Mouse (Mus musculus) liver, embryonic 15.5 days (tissue): ENCODE measurements around the gene Rtbdn. TPM values are rescaled to one million over a fixed set of nuclear protein-coding genes. Genes with fewer than 3 reads are reported as not detected.

Source experiments
- ATAC-seq: fragments of 200-750 bp; cut with Nextera tagmentation; 2 replicates; pipeline ENCODE4 v1.8.0; 2017; ENCODE audit warnings: moderate number of reproducible peaks, mild to moderate bottlenecking, moderate library complexity; ENCODE audit not compliant: insufficient read depth
- H3K27ac ChIP-seq: fragments of 300-500 bp; sonication (generic); replicated peaks from 2 replicates; pipeline ENCODE4 v1.5.1; 2015; ENCODE audit warnings: mild to moderate bottlenecking, inconsistent platforms
- H3K27me3 ChIP-seq: fragments of 300-500 bp; sonication (generic); 2 replicates; pipeline ENCODE4 v1.6.1; 2015; ENCODE audit warnings: mild to moderate bottlenecking, inconsistent platforms
- H3K36me3 ChIP-seq: fragments of 300-500 bp; sonication (generic); replicated peaks from 2 replicates; pipeline ENCODE4 v1.6.1; 2015; ENCODE audit warnings: moderate library complexity, mild to moderate bottlenecking, inconsistent platforms
- H3K4me1 ChIP-seq: fragments of 300-500 bp; sonication (generic); replicated peaks from 2 replicates; pipeline ENCODE4 v1.6.1; 2015; ENCODE audit warnings: inconsistent platforms
- H3K4me2 ChIP-seq: fragments of 300-500 bp; sonication (generic); 2 replicates; pipeline ENCODE4 v1.6.1; 2015; ENCODE audit warnings: moderate library complexity, mild to moderate bottlenecking, inconsistent platforms
- H3K4me3 ChIP-seq: fragments of 300-500 bp; sonication (generic); replicated peaks from 2 replicates; pipeline ENCODE4 v1.5.1; 2015; ENCODE audit warnings: mild to moderate bottlenecking, inconsistent platforms
- H3K9ac ChIP-seq: fragments of 300-500 bp; sonication (generic); 2 replicates; pipeline ENCODE4 v1.6.1; 2015; ENCODE audit warnings: moderate library complexity, mild to moderate bottlenecking, inconsistent platforms
- H3K9me3 ChIP-seq: fragments of 300-500 bp; sonication (generic); replicated peaks from 2 replicates; pipeline ENCODE4 v1.6.1; 2016; ENCODE audit warnings: inconsistent platforms
- WGBS: fragments of 180-500 bp; shearing (Covaris S2); methylation state at CpG from one replicate; pipeline ENCODE4 v1.1.7; 2015; ENCODE audit warnings: mixed read lengths; ENCODE audit not compliant: insufficient replicate concordance; 5-methylcytosine and 5-hydroxymethylcytosine counted together
- polyA plus RNA-seq: library from polyadenylated mRNA; unstranded; fragments of >200 nt; fragmentation: Nextera tagmentation; extraction: Ambion mirVana; gene quantifications from 2 replicates; pipeline ENCODE4 v1.2.1, GENCODE M21; 2015

Gene Rtbdn
- polyA plus RNA-seq, 1 experiment from 2014 or later = 0.18 TPM

GRCm38 (mm10) chr8:84980622-84981358 is 34.0 kb downstream of the Rtbdn start:
- Histone ChIP-seq H3K9me3 (no peaks in the 10 kb centered on the region), H3K4me1 (peaks cover 98% of the 10 kb centered on the region), H3K27me3 (peaks cover 21% of the 10 kb centered on the region; the same call in 1 of the 2 replicates), H3K27ac (peak overlapping the region; percentile 97), H3K4me3 (peak overlapping the region; percentile 85), H3K4me2 (peak overlapping the region; percentile 99), H3K9ac (peak overlapping the region; percentile 74; the same call in 1 of the 2 replicates), H3K36me3 (no peaks in the 10 kb centered on the region)
- ATAC-seq = no peak
- WGBS = 50% methylated on average over 11 of the region's 11 CpGs

- peaks cover 21% of the 10 kb centered on the region; the same call in 1 of the 2 replicates for H3K27me3 ChIP-seq
- H3K27ac ChIP-seq = peak overlapping the region; percentile 34
- H3K4me3 ChIP-seq = no peak overlapping the region
- no peak overlapping the region for H3K9ac ChIP-seq
- H3K9me3 ChIP-seq = no peaks in the 10 kb centered on the region
- H3K4me1 ChIP-seq = peaks cover 98% of the 10 kb centered on the region
- whole genome bisulfite sequencing = 57% methylated on average over 15 of the region's 15 CpGs
- ATAC-seq = no peak
- no peaks in the 10 kb centered on the region for H3K36me3 ChIP-seq
- H3K4me2 ChIP-seq = no peak overlapping the region
Measured at GRCm38 (mm10) chr8:84981644-84982498, 35.1 kb downstream of the Rtbdn start.

- 30% methylated on average over 3 of the region's 3 CpGs for WGBS
- Histone ChIP-seq H3K9ac (no peak overlapping the region), H3K4me1 (peaks cover 98% of the 10 kb centered on the region), H3K27ac (peak overlapping the region; percentile 34), H3K27me3 (peaks cover 19% of the 10 kb centered on the region; the same call in 1 of the 2 replicates), H3K36me3 (no peaks in the 10 kb centered on the region), H3K4me3 (no peak overlapping the region), H3K9me3 (no peaks in the 10 kb centered on the region), H3K4me2 (no peak overlapping the region)
- ATAC-seq = no peak
Measured at GRCm38 (mm10) chr8:84982499-84983011, 35.8 kb downstream of the Rtbdn start.

GRCm38 (mm10) chr8:84984294-84985048 is 37.7 kb downstream of the Rtbdn start:
- 14% methylated on average over 16 of the region's 16 CpGs for WGBS
- Histone ChIP-seq H3K27me3 (0 out of 2 replicates have a peak, but pooled peaks cover under 1% of the 10 kb centered on the region), H3K9me3 (no peaks in the 10 kb centered on the region), H3K4me3 (peak overlapping the region; percentile 62), H3K4me2 (peak overlapping the region; percentile 99), H3K36me3 (no peaks in the 10 kb centered on the region), H3K27ac (peak overlapping the region; percentile 83), H3K9ac (peak overlapping the region; percentile 57), H3K4me1 (peaks cover 97% of the 10 kb centered on the region)
- ATAC-seq = peak; percentile 38

- Histone ChIP-seq H3K9ac (peak overlapping the region; percentile 57), H3K4me3 (peak overlapping the region; percentile 62), H3K4me1 (peaks cover 96% of the 10 kb centered on the region), H3K27me3 (no peaks in the 10 kb centered on the region), H3K36me3 (no peaks in the 10 kb centered on the region), H3K9me3 (no peaks in the 10 kb centered on the region), H3K27ac (peak overlapping the region; percentile 83), H3K4me2 (peak overlapping the region; percentile 99)
- no peak for ATAC-seq
- WGBS = 2% methylated on average over 23 of the region's 23 CpGs
Measured at GRCm38 (mm10) chr8:84985049-84985683, 38.4 kb downstream of the Rtbdn start.

- Histone ChIP-seq H3K9me3 (no peaks in the 10 kb centered on the region), H3K36me3 (no peaks in the 10 kb centered on the region), H3K4me1 (peaks cover 94% of the 10 kb centered on the region), H3K4me3 (peak overlapping the region; percentile 62), H3K27ac (peak overlapping the region; percentile 83), H3K9ac (peak overlapping the region; percentile 57), H3K27me3 (no peaks in the 10 kb centered on the region), H3K4me2 (peak overlapping the region; percentile 99)
- peak; percentile 4; the same call in 1 of the 2 replicates for ATAC-seq
- under 1% methylated on average over 53 of the region's 53 CpGs for WGBS
Measured at GRCm38 (mm10) chr8:84985684-84986378, 39.0 kb downstream of the Rtbdn start.

GRCm38 (mm10) chr8:84986379-84986945 is 39.7 kb downstream of the Rtbdn start:
- no peak for ATAC-seq
- Histone ChIP-seq H3K27me3 (no peaks in the 10 kb centered on the region), H3K27ac (peak overlapping the region; percentile 83), H3K36me3 (no peaks in the 10 kb centered on the region), H3K9ac (peak overlapping the region; percentile 57), H3K9me3 (no peaks in the 10 kb centered on the region), H3K4me1 (peaks cover 94% of the 10 kb centered on the region), H3K4me3 (peak overlapping the region; percentile 62), H3K4me2 (peak overlapping the region; percentile 99)
- WGBS = 23% methylated on average over 8 of the region's 8 CpGs

GRCm38 (mm10) chr8:84987388-84987787 is 40.6 kb downstream of the Rtbdn start:
- no peak overlapping the region for H3K4me2 ChIP-seq
- ATAC-seq = no peak
- no peak overlapping the region for H3K4me3 ChIP-seq
- no peak overlapping the region for H3K9ac ChIP-seq
- H3K27me3 ChIP-seq = no peaks in the 10 kb centered on the region
- no peak overlapping the region for H3K27ac ChIP-seq
- H3K4me1 ChIP-seq = peaks cover 85% of the 10 kb centered on the region
- no peaks in the 10 kb centered on the region for H3K9me3 ChIP-seq
- 65% methylated on average over 5 of the region's 5 CpGs for WGBS
- H3K36me3 ChIP-seq = no peaks in the 10 kb centered on the region

- H3K27me3 ChIP-seq = no peaks in the 10 kb centered on the region
- no peak overlapping the region for H3K9ac ChIP-seq
- no peak for ATAC-seq
- H3K9me3 ChIP-seq = no peaks in the 10 kb centered on the region
- WGBS = 74% methylated on average over 2 of the region's 2 CpGs
- H3K4me2 ChIP-seq = no peak overlapping the region
- no peak overlapping the region for H3K27ac ChIP-seq
- H3K4me1 ChIP-seq = peaks cover 80% of the 10 kb centered on the region
- no peaks in the 10 kb centered on the region for H3K36me3 ChIP-seq
- H3K4me3 ChIP-seq = no peak overlapping the region
Measured at GRCm38 (mm10) chr8:84987903-84988302, 41.1 kb downstream of the Rtbdn start.
